Mouse (Mus musculus) G1E-ER4 (cell line): Measurements from ENCODE around the gene Arvcf. TPM values are rescaled to one million over a fixed set of nuclear protein-coding genes. Genes with fewer than 3 reads are reported as not detected.

Experiments used
- GATA1 ChIP-seq: IDR thresholded peaks from one replicate; pipeline ENCODE4 v1.8.0; 2012; ENCODE audit warnings: low read length, inconsistent platforms
- polyA plus RNA-seq: library from polyadenylated mRNA; stranded (reverse); fragments of >175 nt; gene quantifications from 2 replicates; pipeline ENCODE4 v1.2.3, GENCODE M21; 2012

Arvcf gene
- polyA plus RNA-seq, 1 experiment = 49.1 TPM

GRCm38 (mm10) chr16:18409776-18410175 is 61.8 kb downstream of the Arvcf start:
- no peak for TF ChIP-seq GATA1

GRCm38 (mm10) chr16:18410418-18410817 is 62.4 kb downstream of the Arvcf start:
- TF ChIP-seq GATA1 = no peak

- no peak for TF ChIP-seq GATA1
Measured at GRCm38 (mm10) chr16:18411026-18411649, 63.2 kb downstream of the Arvcf start.

GRCm38 (mm10) chr16:18411802-18412476 is 64.0 kb downstream of the Arvcf start:
- no peak for TF ChIP-seq GATA1

GRCm38 (mm10) chr16:18413032-18413816 is 65.2 kb downstream of the Arvcf start:
- no peak for TF ChIP-seq GATA1

- TF ChIP-seq GATA1 = no peak
Measured at GRCm38 (mm10) chr16:18416094-18416761, 68.2 kb downstream of the Arvcf start.

GRCm38 (mm10) chr16:18416837-18417236 is 68.9 kb downstream of the Arvcf start:
- no peak for TF ChIP-seq GATA1

- TF ChIP-seq GATA1 = no peak
Measured at GRCm38 (mm10) chr16:18417491-18417890, 69.5 kb downstream of the Arvcf start.

- no peak for TF ChIP-seq GATA1
Measured at GRCm38 (mm10) chr16:18418756-18419602, 71.0 kb downstream of the Arvcf start.

GRCm38 (mm10) chr16:18419603-18420026 is 71.6 kb downstream of the Arvcf start:
- TF ChIP-seq GATA1 = no peak

- TF ChIP-seq GATA1 = no peak
Measured at GRCm38 (mm10) chr16:18420571-18420970, 72.6 kb downstream of the Arvcf start.

- TF ChIP-seq GATA1 = no peak
Measured at GRCm38 (mm10) chr16:18423203-18423914, 75.4 kb downstream of the Arvcf start.

- no peak for TF ChIP-seq GATA1
Measured at GRCm38 (mm10) chr16:18423915-18424265, 75.9 kb downstream of the Arvcf start.

GRCm38 (mm10) chr16:18424364-18425045 is 76.5 kb downstream of the Arvcf start:
- TF ChIP-seq GATA1 = no peak
